Mouse (Mus musculus) brain, embryonic 14.5 days (tissue): ENCODE measurements at regions not wholly inside any gene's neighbourhood (a gene's known extent, or its start where the extent isn't known, plus 50 kb on each side); places are given as distances from the start of the nearest gene placed in this dataset.

ENCODE experiments used
- CTCF ChIP-seq: fragments of 200-500 bp; IDR thresholded peaks from 2 replicates; pipeline ENCODE4 v1.5.1; 2012; ENCODE audit warnings: inconsistent platforms, mild to moderate bottlenecking, moderate library complexity, borderline replicate concordance; ENCODE audit not compliant: insufficient read depth, insufficient read length; ENCODE audit errors: extremely low read depth
- POLR2A ChIP-seq: fragments of 200-500 bp; IDR thresholded peaks from 2 replicates; pipeline ENCODE4 v1.6.1; 2012; ENCODE audit warnings: mild to moderate bottlenecking, inconsistent platforms, borderline replicate concordance; ENCODE audit not compliant: poor library complexity, insufficient read depth, insufficient read length, severe bottlenecking; ENCODE audit errors: extremely low read depth

- no peak for TF ChIP-seq CTCF
- no peak for TF ChIP-seq POLR2A
These were observed 69.2 kb upstream of the Hypm start for GRCm38 (mm10) chrX:9777498-9777897.
